1 mouse cellular context compared by ENCODE assay signal in genomic region chr2:118727911-118728310, GRCm38 (mm10).
TF ChIP-seq lines count a peak whose summit lies in the region.

No protein-coding gene starts in this region.

TF ChIP-seq in MEL, 35 proteins besides CTCF, POLR2A, EP300 and RAD21:
- no peak for TF ChIP-seq MYC (IDR thresholded peaks at IDR 0.05; ENCODE audit: low read depth, low read length)
- TF ChIP-seq CHD1 (IDR thresholded peaks at IDR 0.05; ENCODE audit: low read depth, low read length), result no peak
- TF ChIP-seq KAT2A (conservative IDR thresholded peaks at IDR 0.05; ENCODE audit: low read depth, low read length), result no peak
- no peak for TF ChIP-seq NRF1 (IDR thresholded peaks at IDR 0.05; ENCODE audit: insufficient read depth, low read depth, low read length, poor library complexity, severe bottlenecking)
- no peak for TF ChIP-seq SMC3 (IDR thresholded peaks at IDR 0.05; ENCODE audit: low read depth, low read length)
- peak; percentile 24; the same call in 1 of the 2 replicates for TF ChIP-seq SIN3A (IDR thresholded peaks at IDR 0.05; ENCODE audit: low read length)
- no peak for TF ChIP-seq ZNF384 (IDR thresholded peaks at IDR 0.05; ENCODE audit: low read depth, low read length)
- TF ChIP-seq UBTF (IDR thresholded peaks at IDR 0.05; ENCODE audit: borderline replicate concordance, insufficient read depth, low read depth, low read length), result no peak
- no peak for TF ChIP-seq GATA1 (IDR thresholded peaks at IDR 0.05; ENCODE audit: low read depth, low read length)
- TF ChIP-seq HCFC1 (IDR thresholded peaks at IDR 0.05; ENCODE audit: low read depth, low read length), result peak; percentile 18; the same call in 1 of the 2 replicates
- no peak for TF ChIP-seq TAL1 (IDR thresholded peaks at IDR 0.05; ENCODE audit: low read length)
- no peak for TF ChIP-seq ELF1 (IDR thresholded peaks at IDR 0.05; ENCODE audit: low read depth, low read length)
- no peak for TF ChIP-seq JUND (IDR thresholded peaks at IDR 0.05; ENCODE audit: low read depth, low read length)
- no peak for TF ChIP-seq BHLHE40 (IDR thresholded peaks at IDR 0.05; ENCODE audit: borderline replicate concordance, low read depth, low read length)
- no peak for TF ChIP-seq MAFK (IDR thresholded peaks at IDR 0.05; ENCODE audit: borderline replicate concordance, low read depth, low read length)
- TF ChIP-seq ZMIZ1 (IDR thresholded peaks at IDR 0.05; ENCODE audit: low read depth, low read length), result no peak
